Mouse (Mus musculus) left cerebral cortex, adult 8-10 months (tissue): Measurements from ENCODE around the gene 4930432K21Rik. TPM values are rescaled to one million over a fixed set of nuclear protein-coding genes. Genes with fewer than 3 reads are reported as not detected.

Source experiments
- DNase-seq, 2 experiments: peaks; one replicate each; pipeline ENCODE4 v3.0.0; 2022; ENCODE audit warnings: low spot score in 2 of 2
- microRNA-seq, 2 experiments: library from miRNA; unstranded; fragments of <30 nt; microRNA quantifications; one replicate each; pipeline ENCODE4 v1.2.0; 2022
- total RNA-seq, 4 experiments: library from RNA; stranded (reverse); gene quantifications; 2 replicates each; pipeline ENCODE4 v1.2.4; 2022

4930432K21Rik gene
- total RNA-seq, 4 experiments from 2014 or later = 2.8 to 3.2 (median 3.1) TPM

- no peak for DNase-seq
Measured at GRCm38 (mm10) chr8:84206666-84207065, 58.8 kb downstream of the 4930432K21Rik start.

DNA sequence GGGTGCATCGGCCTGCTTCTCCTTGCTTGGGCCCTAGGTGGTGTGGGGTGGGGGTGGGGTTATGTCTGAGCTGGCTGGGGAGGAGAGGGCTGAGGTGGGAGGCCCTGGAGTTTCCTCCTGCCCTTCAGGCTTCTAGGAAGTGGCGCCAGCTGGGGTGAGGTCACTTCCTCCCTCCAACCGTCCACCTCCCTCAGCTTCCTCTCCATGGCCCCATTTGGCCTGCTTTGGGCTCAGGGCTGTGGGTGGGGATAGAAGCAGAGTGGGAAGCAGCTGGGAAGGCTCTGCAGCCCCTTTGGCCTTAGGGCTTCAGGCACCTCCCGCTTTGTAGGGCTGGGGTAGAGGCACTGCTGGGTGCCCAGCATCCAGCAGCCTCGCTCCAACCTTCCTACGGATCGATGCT lies 60.0 kb downstream of the 4930432K21Rik start:
- DNase-seq = no peak

DNA sequence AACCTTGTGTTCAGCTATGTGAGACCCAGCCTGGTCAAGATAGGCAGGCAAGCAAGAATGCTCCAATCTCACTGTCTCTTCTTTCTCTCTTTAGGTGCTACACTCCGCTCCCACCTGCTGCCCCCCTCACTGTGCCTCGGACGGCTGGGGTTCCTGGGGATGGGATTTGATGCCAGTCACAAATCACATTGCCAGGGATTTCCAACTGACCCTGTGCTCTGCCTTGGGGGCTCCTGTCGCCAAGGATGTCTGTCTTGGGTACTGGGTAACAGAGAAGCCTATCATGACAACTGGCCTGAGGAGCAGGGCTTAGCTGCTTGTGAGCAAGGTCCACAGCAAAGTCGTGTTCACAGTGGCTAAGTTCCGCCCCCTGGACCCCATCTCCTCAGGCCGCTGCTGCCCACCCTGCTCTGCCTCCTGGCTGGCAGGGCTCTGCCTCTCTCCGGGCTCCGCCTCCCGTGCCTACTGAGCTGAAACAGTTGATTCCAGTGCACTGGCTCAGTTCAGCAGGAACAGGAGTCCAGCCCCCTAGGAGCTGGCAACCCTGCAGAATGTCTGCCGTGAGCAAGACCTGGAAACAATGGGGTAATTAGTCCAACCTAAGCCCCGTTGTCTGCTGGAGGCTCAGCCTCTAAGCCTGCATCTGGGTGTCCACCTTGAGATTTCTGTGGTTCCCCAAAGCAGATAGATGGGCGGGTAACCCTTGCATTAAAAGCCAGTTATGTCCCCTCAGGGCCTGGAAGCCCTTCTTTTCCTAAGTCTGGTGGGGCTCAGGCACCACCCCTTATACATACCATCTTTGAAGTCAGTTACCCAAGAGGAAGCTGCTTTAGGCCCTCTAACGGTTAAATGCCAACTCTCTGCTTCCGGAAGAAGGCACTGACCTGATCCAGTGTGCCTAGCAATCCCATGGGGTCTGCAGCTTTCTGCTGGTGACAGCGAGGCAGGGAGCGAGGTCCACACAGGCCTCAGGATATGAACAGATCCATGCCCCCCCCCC lies 60.9 kb downstream of the 4930432K21Rik start:
- no peak for DNase-seq

- DNase-seq = peak; percentile 64 to 76
Measured at GRCm38 (mm10) chr8:84210167-84210791, 62.5 kb downstream of the 4930432K21Rik start.

DNA sequence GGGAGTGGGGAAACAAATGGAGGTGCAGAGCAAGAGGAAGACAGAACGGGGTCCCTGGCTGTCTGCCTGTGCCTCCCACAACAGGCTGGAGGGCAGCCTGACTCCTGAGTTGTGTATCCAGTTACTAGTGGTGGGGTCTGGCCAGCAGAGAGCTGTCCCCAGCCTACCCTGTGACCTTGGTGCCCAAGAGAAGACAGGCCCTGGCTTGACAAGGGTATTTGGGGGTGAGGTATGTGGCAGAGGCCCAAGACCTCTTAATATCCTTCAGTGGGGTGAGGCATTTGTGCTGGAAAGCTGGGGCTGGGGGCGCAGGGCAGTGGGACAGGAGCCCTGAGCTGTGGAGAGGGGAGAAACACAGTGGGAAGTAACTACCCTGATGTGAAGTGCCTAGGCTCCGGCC lies 63.4 kb downstream of the 4930432K21Rik start:
- no peak for DNase-seq

DNA sequence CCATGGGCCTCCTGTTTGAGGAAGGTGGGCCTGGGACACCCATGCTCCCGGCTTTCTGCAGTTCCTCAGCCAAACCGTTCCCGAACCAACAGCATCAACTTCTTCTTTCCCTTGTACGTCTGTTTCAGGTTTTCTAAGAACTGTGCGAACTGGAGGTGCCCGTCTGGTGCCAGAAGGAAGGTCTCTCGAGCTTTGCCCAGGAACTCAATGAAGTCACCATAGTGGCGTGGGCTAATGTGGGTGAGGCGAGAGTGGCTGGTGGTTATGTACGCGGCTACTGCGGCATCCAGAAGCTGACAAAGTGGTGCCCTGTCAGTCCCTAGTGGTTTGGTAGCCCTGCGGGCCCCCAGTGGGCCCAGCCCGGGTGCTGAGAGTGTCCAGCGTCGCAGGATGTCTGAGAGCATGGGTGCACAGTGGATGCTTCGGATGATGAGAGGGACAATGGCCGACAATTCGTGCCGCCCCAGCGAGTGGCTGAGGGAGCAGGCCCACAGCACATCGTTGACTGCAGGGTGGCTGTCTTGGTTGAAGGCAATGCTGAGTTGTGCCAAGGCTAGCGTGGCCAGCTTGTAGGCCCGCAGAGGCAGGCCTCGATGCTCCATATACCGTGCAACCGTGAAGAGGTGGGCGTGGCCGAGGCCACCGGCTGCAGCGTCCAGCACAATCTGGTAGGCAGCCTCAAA lies 64.2 kb downstream of the 4930432K21Rik start:
- DNase-seq = no peak

- DNase-seq = no peak
Measured at GRCm38 (mm10) chr8:84213277-84213676, 65.5 kb downstream of the 4930432K21Rik start.

DNA sequence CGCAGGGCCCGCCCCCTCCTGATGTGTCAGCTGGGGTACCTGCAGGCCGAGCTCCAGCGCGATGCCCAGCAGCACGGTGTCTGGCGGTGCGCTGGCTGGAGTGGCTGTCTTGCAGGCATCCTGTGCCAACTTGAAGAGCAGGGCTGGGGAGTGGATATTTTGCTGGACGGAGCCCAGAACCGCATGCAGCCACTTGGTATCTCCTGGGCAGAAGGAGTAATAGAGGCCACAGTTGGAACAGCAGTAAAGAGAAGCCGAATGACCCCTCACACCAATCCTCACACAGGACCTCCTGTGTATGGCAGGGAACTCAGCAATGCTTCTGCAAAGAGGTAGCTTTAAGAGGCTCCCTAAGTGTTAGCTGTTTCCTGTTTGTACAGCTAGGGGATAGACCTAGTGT lies 69.4 kb downstream of the 4930432K21Rik start:
- DNase-seq = no peak

GRCm38 (mm10) chr8:84218143-84218542 lies 70.3 kb downstream of the 4930432K21Rik start:
- DNase-seq = no peak

- DNase-seq = no peak
Measured at GRCm38 (mm10) chr8:84220105-84220504, 72.3 kb downstream of the 4930432K21Rik start.

Small RNAs within 50 kb of the gene (microRNA-seq; reads per million reads assigned to microRNA genes)
- gene Gm25110 (0 reads per million in 2 experiments), gene Mir181c (992 to 1,730 reads per million in 2 experiments), gene Mir181d (1,375 to 1,635 reads per million in 2 experiments), gene Mir23a (10,621 to 16,056 reads per million in 2 experiments), gene Mir24-2 (0 reads per million in 2 experiments), gene Mir27a (125 to 199 reads per million in 2 experiments), gene Mir3074-2 (0 reads per million in 2 experiments)

Other genes with a start within 250 kb of the 4930432K21Rik start
- gene Adgrl1, start 247.9 kb upstream of the 4930432K21Rik start, total RNA-seq = 100 to 1,000 TPM; 330 to 370 (median 359) TPM
- gene Gm10644, start 192.8 kb upstream of the 4930432K21Rik start, total RNA-seq = under 1 TPM; 0.26 to 0.76 (median 0.34) TPM
- gene Asf1b, start 192.5 kb upstream of the 4930432K21Rik start, total RNA-seq = 1 to 10 TPM in 3 of 4 experiments, under 1 TPM in 1; 0.83 to 1.1 (median 1.0) TPM
- gene Prkaca, start 175.0 kb upstream of the 4930432K21Rik start, total RNA-seq = 100 to 1,000 TPM; 247 to 270 (median 264) TPM
- 10 to 100 TPM; 43.5 to 53.7 (median 46.3) TPM for gene Samd1, start 150.4 kb upstream of the 4930432K21Rik start, total RNA-seq
- under 1 TPM; 0.34 to 0.77 (median 0.48) TPM for gene 1700067K01Rik, start 146.5 kb upstream of the 4930432K21Rik start, total RNA-seq
- 1 to 10 TPM in 3 of 4 experiments, under 1 TPM in 1; 0.37 to 2.6 (median 1.5) TPM for gene 2210011C24Rik, start 135.9 kb upstream of the 4930432K21Rik start, total RNA-seq
- gene Palm3, start 126.6 kb upstream of the 4930432K21Rik start, total RNA-seq = 1 to 10 TPM; 1.5 to 4.5 (median 2.3) TPM
- gene Il27ra, start 105.4 kb upstream of the 4930432K21Rik start, total RNA-seq = under 1 TPM; 0.36 to 0.57 (median 0.47) TPM
- gene Rln3, start 103.0 kb upstream of the 4930432K21Rik start, total RNA-seq = not detected
- 1 to 10 TPM; 4.1 to 4.6 (median 4.5) TPM for gene Gm10643, start 82.9 kb upstream of the 4930432K21Rik start, total RNA-seq
- 10 to 100 TPM; 19.5 to 26.3 (median 24.3) TPM for gene Rfx1, start 81.2 kb upstream of the 4930432K21Rik start, total RNA-seq
- gene Dcaf15, start 43.3 kb upstream of the 4930432K21Rik start, total RNA-seq = 10 to 100 TPM; 17.0 to 19.8 (median 18.5) TPM
- not detected for gene Podnl1, start 22.0 kb upstream of the 4930432K21Rik start, total RNA-seq
- 10 to 100 TPM; 44.3 to 52.9 (median 47.4) TPM for gene Cc2d1a, start 89 bp upstream of the 4930432K21Rik start, total RNA-seq
- gene Nanos3, start 37.2 kb downstream of the 4930432K21Rik start, total RNA-seq = 1 to 10 TPM; 2.8 to 3.8 (median 3.2) TPM
- gene Zswim4, start 89.0 kb downstream of the 4930432K21Rik start, total RNA-seq = 10 to 100 TPM; 12.9 to 13.8 (median 13.3) TPM
- gene D8Ertd738e, start 101.7 kb downstream of the 4930432K21Rik start, total RNA-seq = 100 to 1,000 TPM in 2 of 4 experiments, 10 to 100 TPM in 2; 97.1 to 133 (median 108) TPM
- gene Mri1, start 109.3 kb downstream of the 4930432K21Rik start, total RNA-seq = 10 to 100 TPM; 14.3 to 18.7 (median 16.2) TPM
- 10 to 100 TPM; 24.6 to 29.7 (median 27.8) TPM for gene Ccdc130, start 122.4 kb downstream of the 4930432K21Rik start, total RNA-seq
- gene Cacna1a, start 240.4 kb downstream of the 4930432K21Rik start, total RNA-seq = 100 to 1,000 TPM; 177 to 203 (median 185) TPM